Mouse (Mus musculus): ENCODE data around the gene Spata31d1b. TPM values are rescaled to one million over a fixed set of nuclear protein-coding genes. Genes with fewer than 3 reads are reported as not detected.
A peak's percentile ranks its signal among the peaks of the same experiment; 100 is the strongest.
"Not testable (repeated sequence)": the region's sequence is repeated elsewhere in the genome, so short reads cannot be mapped to it uniquely, and the experiment has no call there.

Gene Spata31d1b
- total and polyA plus RNA-seq, 2 experiments from 2014 or later: 0.27 TPM; not detected in 1

DNA sequence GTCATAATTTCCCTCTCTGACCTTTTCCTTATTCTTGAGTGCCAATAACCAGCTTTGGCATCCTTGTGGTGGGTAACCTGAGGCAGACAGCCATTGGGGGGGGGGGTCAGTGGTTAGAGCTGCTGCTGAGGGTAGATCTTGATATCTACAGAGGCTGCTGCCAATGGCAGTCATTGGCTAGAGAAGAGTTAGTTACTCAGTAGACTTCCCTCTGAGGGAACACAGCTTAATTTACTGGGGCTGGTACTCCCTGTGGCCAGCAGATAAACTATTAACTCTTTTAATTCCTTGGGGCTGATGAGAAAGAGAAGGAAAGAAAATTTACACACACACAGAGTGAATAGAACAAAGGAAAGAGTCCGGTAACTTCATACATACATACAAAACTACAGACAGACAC, 7.4 kb downstream of the Spata31d1b start:
- no peak for ATAC-seq (ENCODE audit: low FRiP score)

GRCm38 (mm10) chr13:59722089-59722488, 10.0 kb downstream of the Spata31d1b start:
- ATAC-seq (ENCODE audit: low FRiP score); H3K4me1 ChIP-seq (ENCODE audit: insufficient read depth, low read length); DNase-seq (ENCODE audit: low spot score); H3K27ac ChIP-seq (ENCODE audit: low read depth, low read length); H3K27me3 ChIP-seq (ENCODE audit: insufficient read depth, low read length); H3K4me2 ChIP-seq (ENCODE audit: low read depth, low read length, poor library complexity, severe bottlenecking); H3K9me3 ChIP-seq (ENCODE audit: low read length); H3K9ac ChIP-seq (replicated peaks; ENCODE audit: low read length, poor library complexity, severe bottlenecking); H3K36me3 ChIP-seq (ENCODE audit: insufficient read depth, low read length); H3K4me3 ChIP-seq (ENCODE audit: low read depth, low read length): not testable (repeated sequence)
- 85% methylated on average over 1 of the region's 1 CpGs for WGBS

More for the DNA sequence above, 7.4 kb downstream of the Spata31d1b start:
- Histone ChIP-seq H3K27ac (ENCODE audit: low read depth, low read length) (no peak overlapping the region), H3K9me3 (ENCODE audit: low read length) (no peaks in the 10 kb centered on the region), H3K27me3 (ENCODE audit: insufficient read depth, low read length) (no peaks in the 10 kb centered on the region), H3K36me3 (ENCODE audit: insufficient read depth, low read length) (no peaks in the 10 kb centered on the region), H3K4me3 (ENCODE audit: low read depth, low read length) (no peak overlapping the region), H3K4me2 (ENCODE audit: low read depth, low read length, poor library complexity, severe bottlenecking) (no peak overlapping the region), H3K4me1 (ENCODE audit: insufficient read depth, low read length) (no peaks in the 10 kb centered on the region), H3K9ac (replicated peaks; ENCODE audit: low read length, poor library complexity, severe bottlenecking) (no peak overlapping the region)
- 81% methylated on average over 1 of the region's 1 CpGs for WGBS
- no peak for TF ChIP-seq CTCF (IDR thresholded peaks at IDR 0.05)
- DNase-seq (ENCODE audit: low spot score): no peak

GRCm38 (mm10) chr13:59726139-59726867, 14.2 kb downstream of the Spata31d1b start:
- no peaks in the 10 kb centered on the region for H3K27me3 ChIP-seq (ENCODE audit: insufficient read depth, low read length)
- ATAC-seq (ENCODE audit: low FRiP score) (no peak), DNase-seq (ENCODE audit: low spot score) (no peak)
- no peaks in the 10 kb centered on the region for H3K4me1 ChIP-seq (ENCODE audit: insufficient read depth, low read length)
- no peaks in the 10 kb centered on the region for H3K36me3 ChIP-seq (ENCODE audit: insufficient read depth, low read length)
- no peak for TF ChIP-seq CTCF (IDR thresholded peaks at IDR 0.05)
- H3K9me3 ChIP-seq (ENCODE audit: low read length): no peaks in the 10 kb centered on the region
- H3K4me3 ChIP-seq (ENCODE audit: low read depth, low read length): no peak overlapping the region
- H3K27ac ChIP-seq (ENCODE audit: low read depth, low read length): no peak overlapping the region
- H3K9ac ChIP-seq (replicated peaks; ENCODE audit: low read length, poor library complexity, severe bottlenecking): no peak overlapping the region
- WGBS: 37% methylated on average over 29 of the region's 29 CpGs
- peak overlapping the region; percentile 26 for H3K4me2 ChIP-seq (ENCODE audit: low read depth, low read length, poor library complexity, severe bottlenecking)

GRCm38 (mm10) chr13:59728378-59729093, 16.5 kb downstream of the Spata31d1b start:
- no peak overlapping the region for H3K4me2 ChIP-seq (ENCODE audit: low read depth, low read length, poor library complexity, severe bottlenecking)
- DNase-seq (ENCODE audit: low spot score) (peak; percentile 91), ATAC-seq (ENCODE audit: low FRiP score) (peak; percentile 72)
- no peaks in the 10 kb centered on the region for H3K9me3 ChIP-seq (ENCODE audit: low read length)
- H3K4me1 ChIP-seq (ENCODE audit: insufficient read depth, low read length): no peaks in the 10 kb centered on the region
- 29% methylated on average over 7 of the region's 7 CpGs for WGBS
- TF ChIP-seq CTCF (IDR thresholded peaks at IDR 0.05): peak; percentile 94
- no peaks in the 10 kb centered on the region for H3K36me3 ChIP-seq (ENCODE audit: insufficient read depth, low read length)
- H3K27me3 ChIP-seq (ENCODE audit: insufficient read depth, low read length): no peaks in the 10 kb centered on the region
- no peak overlapping the region for H3K9ac ChIP-seq (replicated peaks; ENCODE audit: low read length, poor library complexity, severe bottlenecking)
- H3K4me3 ChIP-seq (ENCODE audit: low read depth, low read length): no peak overlapping the region
- H3K27ac ChIP-seq (ENCODE audit: low read depth, low read length): no peak overlapping the region

DNA sequence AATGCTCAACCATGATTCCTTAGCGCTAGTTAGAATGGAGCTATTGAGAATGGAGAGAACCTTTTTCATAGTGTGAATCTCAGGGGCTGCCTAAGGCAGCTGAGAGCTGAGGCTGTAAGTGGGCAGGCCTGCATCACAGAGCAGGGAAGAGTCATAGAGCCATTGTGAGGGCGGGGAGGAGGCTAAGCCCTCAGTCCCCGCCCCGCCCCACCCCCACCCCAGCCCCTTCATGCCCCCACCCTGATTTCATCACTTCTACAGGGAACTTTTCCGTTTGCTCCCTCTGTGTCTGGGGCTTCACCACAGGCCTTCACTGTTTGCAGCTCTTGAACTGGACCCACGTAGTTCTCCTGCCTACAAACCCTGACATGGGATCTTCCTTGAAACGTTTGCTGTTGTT, 19.6 kb downstream of the Spata31d1b start, which contains the start of gene Spata31d1d:
Gene Spata31d1d (minus strand): TSS at position 101 of the 400 bp plus-strand sequence.
- H3K9me3 ChIP-seq (ENCODE audit: low read length): no peaks in the 10 kb centered on the region
- H3K27me3 ChIP-seq (ENCODE audit: insufficient read depth, low read length): no peaks in the 10 kb centered on the region
- no peak within 1 kb of the TSS for H3K4me2 ChIP-seq (ENCODE audit: low read depth, low read length, poor library complexity, severe bottlenecking)
- H3K4me3 ChIP-seq (ENCODE audit: low read depth, low read length): no peak within 1 kb of the TSS
- no peaks in the 10 kb centered on the region for H3K4me1 ChIP-seq (ENCODE audit: insufficient read depth, low read length)
- DNase-seq (ENCODE audit: low spot score): no peak
- H3K27ac ChIP-seq (ENCODE audit: low read depth, low read length): no peak within 1 kb of the TSS
- no peak within 1 kb of the TSS for H3K9ac ChIP-seq (replicated peaks; ENCODE audit: low read length, poor library complexity, severe bottlenecking)
- no peak for ATAC-seq (ENCODE audit: low FRiP score)
- WGBS: 48% methylated on average over 5 of the region's 7 CpGs
- H3K36me3 ChIP-seq (ENCODE audit: insufficient read depth, low read length): no peaks in the 10 kb centered on the region
- TF ChIP-seq CTCF (IDR thresholded peaks at IDR 0.05): no peak

DNA sequence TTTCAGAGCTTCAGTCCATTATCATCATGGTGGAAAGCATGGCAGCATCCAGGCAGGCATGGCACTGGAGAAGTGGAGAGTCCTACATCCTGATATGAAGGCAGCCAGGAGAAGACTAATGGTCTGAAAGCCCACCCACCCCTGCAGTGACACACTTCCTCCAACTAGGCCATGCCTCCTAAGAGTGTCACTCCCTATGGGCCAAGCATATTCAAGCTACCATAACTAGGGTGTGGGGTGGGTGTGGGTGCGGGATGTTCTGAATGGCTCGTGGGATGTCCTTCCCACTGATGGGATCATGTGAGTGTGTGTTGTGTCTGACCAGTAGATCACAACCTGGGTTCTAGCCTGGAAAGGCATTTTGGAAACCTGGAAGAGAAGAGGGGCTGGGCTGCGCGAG, 21.9 kb downstream of the Spata31d1b start:
- Histone ChIP-seq H3K27ac (ENCODE audit: low read depth, low read length) (no peak overlapping the region), H3K36me3 (ENCODE audit: insufficient read depth, low read length) (no peaks in the 10 kb centered on the region), H3K4me1 (ENCODE audit: insufficient read depth, low read length) (no peaks in the 10 kb centered on the region), H3K4me2 (ENCODE audit: low read depth, low read length, poor library complexity, severe bottlenecking) (no peak overlapping the region), H3K9ac (replicated peaks; ENCODE audit: low read length, poor library complexity, severe bottlenecking) (no peak overlapping the region), H3K4me3 (ENCODE audit: low read depth, low read length) (no peak overlapping the region), H3K9me3 (ENCODE audit: low read length) (no peaks in the 10 kb centered on the region), H3K27me3 (ENCODE audit: insufficient read depth, low read length) (no peaks in the 10 kb centered on the region)
- ATAC-seq (ENCODE audit: low FRiP score) (no peak), DNase-seq (ENCODE audit: low spot score) (no peak)
- WGBS: 90% methylated on average over 2 of the region's 4 CpGs
- TF ChIP-seq CTCF (IDR thresholded peaks at IDR 0.05): no peak

- not testable (repeated sequence) for H3K4me2 ChIP-seq (ENCODE audit: low read depth, low read length, poor library complexity, severe bottlenecking); H3K9ac ChIP-seq (replicated peaks; ENCODE audit: low read length, poor library complexity, severe bottlenecking); H3K9me3 ChIP-seq (ENCODE audit: low read length); H3K27me3 ChIP-seq (ENCODE audit: insufficient read depth, low read length); H3K4me1 ChIP-seq (ENCODE audit: insufficient read depth, low read length); ATAC-seq (ENCODE audit: low FRiP score); H3K4me3 ChIP-seq (ENCODE audit: low read depth, low read length); H3K36me3 ChIP-seq (ENCODE audit: insufficient read depth, low read length); DNase-seq (ENCODE audit: low spot score); H3K27ac ChIP-seq (ENCODE audit: low read depth, low read length)
- 41% methylated on average over 6 of the region's 6 CpGs for WGBS
Measured at GRCm38 (mm10) chr13:59734347-59734746, 22.3 kb downstream of the Spata31d1b start.

Measured in midbrain, postnatal 0 days (tissue).